ENCODE assay signal across 8 mouse cellular contexts in the genomic region with DNA sequence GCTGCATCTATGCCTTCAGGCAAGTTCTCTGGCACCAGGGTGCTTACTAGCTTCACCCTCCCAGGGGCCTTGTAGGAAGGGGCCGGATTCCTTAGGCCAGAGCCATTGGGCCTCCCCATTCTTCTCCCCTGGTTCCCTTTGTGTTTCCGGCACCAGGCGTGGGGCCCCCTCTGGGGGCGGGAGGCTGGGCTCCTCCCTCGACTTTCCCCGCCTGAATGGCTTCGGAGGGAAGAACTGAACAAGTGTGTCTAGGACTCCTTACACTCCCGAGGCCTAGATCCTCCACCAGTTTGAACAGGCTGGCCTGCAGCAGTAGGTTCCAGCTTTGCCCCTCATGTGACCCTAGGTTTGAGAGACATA. TPM values are rescaled to one million over a fixed set of nuclear protein-coding genes. Genes with fewer than 3 reads are reported as not detected.
DNase-seq lines count a peak whose midpoint lies in the region; ATAC-seq and TF ChIP-seq lines count a peak whose summit lies in the region.

No protein-coding gene starts in this region.

- H3K9me3 ChIP-seq in forebrain, embryonic 15.5 days = no peaks in the 10 kb centered on the region
- no peaks in the 10 kb centered on the region for H3K9me3 ChIP-seq in hindbrain, embryonic 15.5 days
- H3K9me3 ChIP-seq in liver, embryonic 13.5 days (replicated peaks) = no peaks in the 10 kb centered on the region

- WGBS in forebrain, embryonic 15.5 days = 0% methylated on average over 8 of the region's 8 CpGs
- WGBS in hindbrain, embryonic 15.5 days = 1% methylated on average over 8 of the region's 8 CpGs
- WGBS in liver, embryonic 13.5 days (ENCODE audit: insufficient replicate concordance) = 0% methylated on average over 8 of the region's 8 CpGs

- peak overlapping the region; percentile 100 for H3K27ac ChIP-seq in left cerebral cortex, adult 2 months
- peak overlapping the region; percentile 100 for H3K27ac ChIP-seq in forebrain, embryonic 15.5 days (replicated peaks)
- H3K27ac ChIP-seq in hindbrain, embryonic 15.5 days (replicated peaks) = peak overlapping the region; percentile 100
- H3K27ac ChIP-seq in liver, embryonic 13.5 days = peak overlapping the region; percentile 92

- H3K27me3 ChIP-seq in forebrain, embryonic 15.5 days = no peaks in the 10 kb centered on the region
- H3K27me3 ChIP-seq in hindbrain, embryonic 15.5 days = no peaks in the 10 kb centered on the region
- peaks cover 7% of the 10 kb centered on the region; the same call in 1 of the 2 replicates for H3K27me3 ChIP-seq in liver, embryonic 13.5 days

- peak overlapping the region; percentile 75 for H3K4me3 ChIP-seq in left cerebral cortex, adult 2 months
- H3K4me3 ChIP-seq in forebrain, embryonic 15.5 days = peak overlapping the region; percentile 75
- peak overlapping the region; percentile 90 for H3K4me3 ChIP-seq in hindbrain, embryonic 15.5 days
- H3K4me3 ChIP-seq in liver, embryonic 13.5 days (replicated peaks) = peak overlapping the region; percentile 88

- H3K4me2 ChIP-seq in forebrain, embryonic 15.5 days (replicated peaks) = peak overlapping the region; percentile 93
- H3K4me2 ChIP-seq in hindbrain, embryonic 15.5 days = peak overlapping the region; percentile 98
- peak overlapping the region; percentile 99 for H3K4me2 ChIP-seq in liver, embryonic 13.5 days

- TF ChIP-seq CTCF in left cerebral cortex, adult 2 months (IDR thresholded peaks at IDR 0.05) = no peak

- H3K4me1 ChIP-seq in forebrain, embryonic 15.5 days = peaks cover 57% of the 10 kb centered on the region
- H3K4me1 ChIP-seq in hindbrain, embryonic 15.5 days (replicated peaks) = peaks cover 80% of the 10 kb centered on the region
- H3K4me1 ChIP-seq in liver, embryonic 13.5 days (replicated peaks) = peaks cover 87% of the 10 kb centered on the region

- intact Hi-C loops in left cerebral cortex, adult 2 months (cut with DNase I) = no loop called here

- peak; percentile 40 to 48 for DNase-seq in left cerebral cortex, adult 2 months (ENCODE audit: extremely low spot score in 1 of 2, low spot score in 2 of 2)
- DNase-seq in left cerebral cortex, adult 11 months (ENCODE audit: low spot score) = no peak
- DNase-seq in c-Kit-negative CD71-positive TER-119-positive erythroid progenitor cells, embryonic 14.5 days (ENCODE audit: low read depth, low spot score) = peak; percentile 26
- peak; percentile 70 for DNase-seq in liver, embryonic 13.5 days
- DNase-seq in natural killer cell, adult 2 months (ENCODE audit: low spot score in 2 of 2) = peak; percentile 23 to 40
- DNase-seq in thymus, postnatal 25 days = peak; percentile 83

- 0 out of 2 replicates have a peak, but pooled peaks have one; percentile 2 for ATAC-seq in forebrain, embryonic 15.5 days (replicated peaks)
- ATAC-seq in hindbrain, embryonic 15.5 days (ENCODE audit: low FRiP score, low read depth) = peak; percentile 1; the same call in 1 of the 2 replicates
- ATAC-seq in liver, embryonic 13.5 days (ENCODE audit: low read depth) = peak; percentile 41

- H3K9ac ChIP-seq in forebrain, embryonic 15.5 days (replicated peaks) = peak overlapping the region; percentile 99
- peak overlapping the region; percentile 98 for H3K9ac ChIP-seq in hindbrain, embryonic 15.5 days
- H3K9ac ChIP-seq in liver, embryonic 13.5 days = peak overlapping the region; percentile 93

- peaks cover 28% of the 10 kb centered on the region for H3K36me3 ChIP-seq in forebrain, embryonic 15.5 days
- H3K36me3 ChIP-seq in hindbrain, embryonic 15.5 days = peaks cover 29% of the 10 kb centered on the region
- peaks cover 40% of the 10 kb centered on the region for H3K36me3 ChIP-seq in liver, embryonic 13.5 days

RNA-seq across cellular contexts. Expression of a gene that starts 3.4 kb away (rescaled TPM):
- total RNA-seq in left cerebral cortex, adult 2 months (2021) = 10 to 100 TPM; 41.5 to 46.9 TPM
- polyA plus RNA-seq in forebrain, embryonic 15.5 days (2015; fragmentation: Nextera tagmentation; extraction: Ambion mirVana) = 63.5 and 66.2 TPM in 2 replicates
- 51.9 and 54.3 TPM in 2 replicates for polyA plus RNA-seq in hindbrain, embryonic 15.5 days (2015; fragmentation: Nextera tagmentation; extraction: Ambion mirVana)
- 14.8 and 15.8 TPM in 2 replicates for polyA plus RNA-seq in liver, embryonic 13.5 days (2015; fragmentation: Nextera tagmentation; extraction: Ambion mirVana)

RNA-seq across cellular contexts. Expression of a gene that starts 25.8 kb away (rescaled TPM):
- total RNA-seq in left cerebral cortex, adult 2 months (2021) = 10 to 100 TPM; 79.5 to 92.1 TPM
- 249 and 257 TPM in 2 replicates for polyA plus RNA-seq in forebrain, embryonic 15.5 days (2015; fragmentation: Nextera tagmentation; extraction: Ambion mirVana)
- 205 and 207 TPM in 2 replicates for polyA plus RNA-seq in hindbrain, embryonic 15.5 days (2015; fragmentation: Nextera tagmentation; extraction: Ambion mirVana)
- 159 and 171 TPM in 2 replicates for polyA plus RNA-seq in liver, embryonic 13.5 days (2015; fragmentation: Nextera tagmentation; extraction: Ambion mirVana)

RNA-seq across cellular contexts. Expression of a gene that starts 38.2 kb away (rescaled TPM):
- total RNA-seq in left cerebral cortex, adult 2 months (2021) = 10 to 100 TPM; 28.1 to 31.5 TPM
- 34.4 and 36.6 TPM in 2 replicates for polyA plus RNA-seq in forebrain, embryonic 15.5 days (2015; fragmentation: Nextera tagmentation; extraction: Ambion mirVana)
- 26.1 and 26.3 TPM in 2 replicates for polyA plus RNA-seq in hindbrain, embryonic 15.5 days (2015; fragmentation: Nextera tagmentation; extraction: Ambion mirVana)
- polyA plus RNA-seq in liver, embryonic 13.5 days (2015; fragmentation: Nextera tagmentation; extraction: Ambion mirVana) = 1.1 and 1.5 TPM in 2 replicates

Comparison
In these comparisons a context has a peak if more than half of its experiments do, and no peak if none do; other contexts are left out.
1. RNA of a gene that starts 38.2 kb away (polyA plus RNA-seq): 34.4 to 36.6 TPM in forebrain, embryonic 15.5 days and 26.1 to 26.3 TPM in hindbrain, embryonic 15.5 days; 1.1 to 1.5 TPM in liver, embryonic 13.5 days; every median in the first group is over 10 times any median in the second.
2. Peak in every context shown above with its lines, with median percentiles within 50 percentile points of each other: H3K27ac ChIP-seq, H3K4me3 ChIP-seq, ATAC-seq, H3K4me2 ChIP-seq and H3K9ac ChIP-seq.